Mouse (Mus musculus) activated CD4-positive, CD25-positive, alpha-beta regulatory T cell, adult 9 weeks (primary cell): ENCODE results near the gene Anxa9. TPM values are rescaled to one million over a fixed set of nuclear protein-coding genes. Genes with fewer than 3 reads are reported as not detected.

Experiments used
- polyA plus RNA-seq: library from polyadenylated mRNA; unstranded; fragments of 100-300 nt; shearing (Covaris generic); gene quantifications from one replicate; pipeline ENCODE4 v1.2.1, GENCODE M21; 2017

Gene Anxa9
- 0.62 TPM for polyA plus RNA-seq

DNA sequence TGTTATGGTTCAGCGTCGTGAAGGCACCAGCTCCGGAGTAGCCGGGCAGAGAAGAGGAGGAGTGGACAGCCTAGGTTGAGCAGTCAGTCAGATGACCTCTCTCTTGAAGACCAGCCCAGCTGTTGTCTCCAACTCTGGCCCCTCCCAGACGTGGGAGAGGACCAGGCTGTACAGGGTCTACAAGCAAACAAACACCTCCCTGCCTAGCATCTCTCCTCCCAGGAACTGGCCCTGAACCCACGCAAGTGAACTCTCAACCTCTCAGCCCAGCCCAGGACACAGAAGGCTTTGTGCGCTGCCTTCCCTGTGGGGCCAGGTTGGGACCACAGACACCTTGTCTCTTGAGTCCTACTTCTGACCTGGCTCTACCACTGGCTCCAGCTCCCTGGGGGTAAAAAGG is at the start of gene Anxa9:
Gene Anxa9 (minus strand): TSS at position 77 of the 400 bp plus-strand sequence.

DNA sequence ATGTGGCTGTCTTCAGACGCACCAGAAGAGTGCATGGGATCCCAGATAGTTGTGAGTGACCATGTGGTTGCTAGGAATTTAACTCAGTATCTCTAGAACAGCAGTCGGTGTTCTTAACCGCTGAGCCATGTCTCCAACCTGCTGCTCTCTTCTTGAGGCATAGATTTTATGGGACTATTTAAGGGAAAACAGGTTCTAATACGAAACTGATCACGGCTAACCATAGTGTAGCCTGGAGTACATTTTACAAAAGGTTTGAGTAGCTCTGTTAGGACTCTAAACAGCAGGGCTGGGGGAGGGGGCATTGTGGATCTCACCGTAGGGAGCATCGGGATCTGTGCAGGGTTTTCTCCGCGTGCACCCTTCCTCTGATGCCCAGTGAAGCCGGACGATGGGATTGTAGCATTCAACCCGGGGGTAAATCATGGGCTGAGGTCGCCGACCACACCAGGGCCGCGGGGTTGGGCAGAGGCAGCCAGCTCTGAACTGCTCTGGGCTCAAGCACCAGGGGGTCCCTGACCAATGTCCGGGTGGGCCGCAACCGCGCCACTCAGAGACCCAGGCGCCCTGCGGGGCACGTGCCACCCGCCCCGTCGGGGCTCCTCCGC is 7.6 kb upstream of the Anxa9 start, which contains the start of gene Cers2:
Gene Cers2 (plus strand): TSS at position 306 of the 608 bp plus-strand sequence.

DNA sequence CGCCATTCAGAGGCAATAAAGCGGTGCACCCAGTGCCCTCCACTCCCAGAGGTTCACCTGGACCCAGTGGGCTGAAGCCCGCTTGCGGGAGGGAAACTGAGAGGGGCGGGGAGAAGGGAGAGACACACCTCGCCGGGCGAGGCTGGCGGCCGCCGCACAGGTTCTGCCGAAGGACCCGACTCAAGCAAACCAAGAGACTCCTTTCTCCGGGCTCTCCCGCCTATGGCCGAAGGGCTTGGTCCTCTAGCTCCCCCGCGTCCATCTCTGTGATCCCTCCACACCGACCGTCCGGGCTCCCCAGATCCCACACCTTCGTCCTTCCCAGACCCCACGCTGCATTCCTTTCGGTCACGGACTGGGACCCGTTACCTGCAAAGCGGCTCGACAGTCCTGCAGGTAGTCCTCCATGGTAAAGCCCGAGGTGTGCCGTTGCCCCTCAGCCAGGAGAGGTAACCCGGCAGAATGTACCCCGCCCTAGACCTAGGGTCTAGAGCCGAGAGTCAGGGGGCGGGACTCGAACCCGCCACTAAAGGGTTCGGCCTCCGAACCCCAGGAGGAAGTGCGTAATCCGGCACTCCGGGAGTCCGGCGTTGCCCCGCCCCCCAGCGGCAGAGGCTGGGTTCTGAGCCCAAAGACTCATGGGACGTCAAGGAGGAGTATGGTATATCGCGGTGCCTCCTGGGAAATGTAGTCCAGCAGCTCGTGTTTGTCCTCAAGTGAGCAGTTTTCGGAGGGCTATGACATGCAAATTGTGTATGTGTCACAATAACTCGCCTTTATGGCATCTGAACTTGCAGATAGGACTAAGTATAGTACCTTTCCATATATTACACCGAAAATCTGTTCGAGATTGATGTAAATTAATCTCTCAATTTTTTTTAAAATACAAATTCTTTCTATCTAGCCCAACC is 25.5 kb downstream of the Anxa9 start, which contains the start of the genes Mindy1 and Prune1:
Gene Mindy1 (plus strand): TSS at position 130 of the 911 bp plus-strand sequence.
Gene Prune1 (minus strand): TSS at position 861 of the 911 bp plus-strand sequence.

DNA sequence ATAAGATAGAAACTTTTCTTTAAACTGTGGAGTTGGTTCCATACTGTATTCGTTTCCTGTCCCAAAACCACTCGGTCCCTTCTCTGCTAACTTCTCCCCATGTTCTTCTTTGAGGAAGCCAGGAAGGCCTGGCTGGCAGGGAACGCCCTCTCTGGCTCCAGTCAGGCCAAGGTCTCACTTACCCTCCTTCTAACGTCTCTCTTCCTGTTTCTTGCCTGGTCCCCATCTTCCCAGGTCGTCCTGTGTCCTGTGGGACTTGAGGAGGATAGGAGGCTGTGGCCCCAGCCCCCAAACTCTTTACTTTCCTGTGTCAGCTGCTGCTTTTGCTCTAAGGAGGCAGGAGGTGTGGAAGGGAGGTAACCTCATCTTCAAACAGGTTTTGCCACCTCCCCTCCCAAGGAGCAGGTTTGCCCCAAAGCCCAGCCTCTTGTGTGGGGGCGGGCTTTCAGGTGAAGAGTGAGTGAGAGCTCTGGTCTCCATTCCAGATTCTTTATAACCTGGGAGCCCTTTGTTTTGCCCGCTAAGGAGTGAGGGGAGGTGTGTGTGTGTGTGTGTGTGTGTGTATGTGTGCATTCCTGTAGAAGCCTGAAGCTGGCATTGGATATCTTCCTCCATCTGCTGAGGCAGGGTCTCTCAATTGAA is 56.1 kb downstream of the Anxa9 start, which contains the start of gene Bnipl:
Gene Bnipl (minus strand): TSS at position 411 of the 642 bp plus-strand sequence.

Other genes with a start within 250 kb of the Anxa9 start
- 36.4 TPM for gene Pip5k1a, start 200.2 kb downstream of the Anxa9 start, polyA plus RNA-seq
- 118 TPM for gene Vps72, start 196.2 kb downstream of the Anxa9 start, polyA plus RNA-seq
- 2.9 TPM for gene Tmod4, start 182.7 kb downstream of the Anxa9 start, polyA plus RNA-seq
- gene Scnm1, start 173.2 kb downstream of the Anxa9 start, polyA plus RNA-seq, result 117 TPM
- 31.2 TPM for gene Lysmd1, start 173.1 kb downstream of the Anxa9 start, polyA plus RNA-seq
- 264 TPM for gene Tnfaip8l2, start 164.8 kb downstream of the Anxa9 start, polyA plus RNA-seq
- 0.38 TPM for gene Sema6c, start 146.7 kb downstream of the Anxa9 start, polyA plus RNA-seq
- 37.4 TPM for gene Gabpb2, start 89.3 kb downstream of the Anxa9 start, polyA plus RNA-seq
- 440 TPM for gene Cdc42se1, start 78.4 kb downstream of the Anxa9 start, polyA plus RNA-seq
- 8.8 TPM for gene Mllt11, start 75.0 kb downstream of the Anxa9 start, polyA plus RNA-seq
- 0.97 TPM for gene Gm128, start 65.6 kb downstream of the Anxa9 start, polyA plus RNA-seq
- not detected for gene Bnipl, start 56.0 kb downstream of the Anxa9 start, polyA plus RNA-seq
- gene Mindy1, start 25.8 kb downstream of the Anxa9 start, polyA plus RNA-seq, result 28.8 TPM
- 7.2 TPM for gene Prune1, start 25.1 kb downstream of the Anxa9 start, polyA plus RNA-seq
- 274 TPM for gene Cers2, start 7.6 kb upstream of the Anxa9 start, polyA plus RNA-seq
- gene Setdb1, start 50.0 kb upstream of the Anxa9 start, polyA plus RNA-seq, result 47.0 TPM
- not detected for gene 4930558C23Rik, start 95.7 kb upstream of the Anxa9 start, polyA plus RNA-seq
- 59.4 TPM for gene Arnt, start 127.2 kb upstream of the Anxa9 start, polyA plus RNA-seq
- gene Ctsk, start 192.1 kb upstream of the Anxa9 start, polyA plus RNA-seq, result 0.18 TPM
- 419 TPM for gene Ctss, start 219.6 kb upstream of the Anxa9 start, polyA plus RNA-seq